Mouse (Mus musculus) thymus, postnatal 36 days (tissue): ENCODE measurements at regions not wholly inside any gene's neighbourhood (a gene's known extent, or its start where the extent isn't known, plus 50 kb on each side); places are given as distances from the start of the nearest gene placed in this dataset.

ENCODE experiments used
- DNase-seq, 2 experiments: peaks; one replicate each; pipeline ENCODE4 v3.0.0; 2022; ENCODE audit warnings: mixed read lengths in 2 of 2

DNA sequence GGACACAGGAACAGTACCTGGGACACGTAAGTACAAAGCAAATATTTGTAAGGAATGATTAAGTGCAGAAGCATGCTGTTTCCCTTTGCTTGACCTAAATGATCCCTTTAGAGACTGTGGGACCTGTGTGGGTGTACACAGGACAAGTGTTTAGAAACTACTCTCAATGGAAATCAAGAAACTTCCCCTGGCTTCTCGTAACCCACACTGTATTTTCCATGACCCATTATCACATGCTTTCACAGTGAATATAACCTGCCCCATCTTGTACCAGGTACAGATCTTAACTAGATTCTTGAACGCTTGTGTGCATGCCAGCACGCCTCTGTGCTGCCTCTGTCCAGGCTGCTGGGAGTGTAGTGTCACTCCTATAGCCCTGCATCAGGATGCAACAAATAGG, 177.8 kb upstream of the Ahr start:
- DNase-seq: no peak

DNA sequence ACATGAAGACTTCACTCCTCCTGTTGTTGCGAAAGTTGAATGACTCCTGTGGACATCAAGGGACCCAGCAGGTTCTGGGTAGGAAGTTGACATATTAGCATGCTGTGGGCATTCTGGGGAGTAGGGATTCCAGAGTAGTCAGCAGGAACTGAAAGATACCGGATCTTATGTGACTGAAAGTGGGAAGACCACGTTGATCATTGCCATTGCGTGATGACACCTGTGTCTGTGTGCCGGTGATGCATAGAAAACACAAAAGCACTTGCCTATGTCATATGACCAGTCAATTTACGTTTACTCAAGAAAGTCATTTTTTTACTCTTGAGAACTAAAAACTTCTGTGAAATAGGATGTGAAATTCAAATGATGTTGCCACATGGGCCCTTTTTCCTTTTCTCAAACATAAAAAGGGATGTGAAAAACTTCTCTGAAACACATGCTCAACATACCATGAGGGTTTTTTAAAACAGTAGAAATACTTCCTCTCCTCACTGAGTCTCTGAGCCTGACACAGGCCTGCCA, 176.8 kb upstream of the Ahr start:
- DNase-seq: no peak

DNA sequence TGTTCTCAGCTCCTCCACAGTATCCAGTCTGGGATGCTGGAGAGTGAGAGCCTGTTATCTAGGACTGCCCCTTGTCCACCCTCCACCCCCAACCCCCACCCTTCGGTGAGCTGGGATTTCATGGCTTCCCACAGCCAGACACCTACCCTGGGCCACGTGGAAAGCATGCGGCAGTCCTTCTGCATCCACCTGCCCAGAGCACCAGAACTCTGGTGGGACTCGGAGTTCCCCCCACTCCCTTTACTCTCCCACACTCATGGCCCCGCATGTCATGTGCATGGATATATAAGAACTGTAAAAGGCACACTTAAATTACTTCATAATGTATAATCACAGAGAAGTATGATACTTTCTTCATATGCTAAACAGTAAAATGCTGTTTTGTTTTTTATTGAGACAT, 175.5 kb upstream of the Ahr start:
- DNase-seq: no peak

DNA sequence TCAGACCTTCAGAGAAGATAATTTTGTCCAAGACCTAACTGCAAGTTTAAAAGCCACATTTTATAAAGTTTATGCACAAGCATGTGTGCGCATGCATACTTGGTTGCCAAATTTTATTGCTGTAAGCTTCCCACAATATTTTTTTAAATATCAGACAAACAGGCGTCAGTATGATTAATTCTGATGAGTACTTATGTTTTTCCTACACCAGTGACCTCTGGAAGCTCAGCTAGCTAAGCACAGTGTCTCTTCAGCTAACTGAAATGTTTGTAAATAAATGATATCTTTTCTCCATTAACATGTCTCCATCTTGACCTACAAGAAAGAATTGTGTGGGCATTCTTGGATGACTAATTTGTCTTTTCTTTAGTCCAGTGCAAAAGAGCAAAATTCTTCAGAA, 168.6 kb upstream of the Ahr start:
- no peak for DNase-seq

GRCm38 (mm10) chr12:35702674-35703073, 167.8 kb upstream of the Ahr start:
- no peak for DNase-seq

- DNase-seq: no peak
Measured at GRCm38 (mm10) chr12:35694253-35694652, 159.4 kb upstream of the Ahr start.

DNA sequence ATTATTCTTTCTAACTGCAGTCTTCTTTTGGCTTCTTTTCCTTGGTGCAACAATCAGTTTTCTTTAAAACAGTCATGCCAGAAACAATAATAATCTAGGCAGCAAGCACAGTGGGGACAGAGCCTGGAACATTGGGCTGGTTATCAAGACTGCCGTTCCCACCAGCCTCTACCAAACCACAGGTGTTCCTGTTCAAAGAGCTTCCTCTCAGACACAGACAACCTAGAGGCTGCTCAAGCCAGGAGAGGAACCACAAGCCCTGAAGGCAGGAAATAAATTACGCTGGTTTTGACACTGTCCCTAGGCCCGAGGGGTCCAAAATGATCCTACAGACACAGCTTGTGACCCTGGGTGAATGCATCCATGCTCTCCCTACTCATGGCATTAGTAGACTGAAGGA, 156.1 kb upstream of the Ahr start:
- peak; percentile 41 to 56 for DNase-seq

- DNase-seq: no peak
Measured at GRCm38 (mm10) chr12:35686231-35686630, 151.4 kb upstream of the Ahr start.

DNA sequence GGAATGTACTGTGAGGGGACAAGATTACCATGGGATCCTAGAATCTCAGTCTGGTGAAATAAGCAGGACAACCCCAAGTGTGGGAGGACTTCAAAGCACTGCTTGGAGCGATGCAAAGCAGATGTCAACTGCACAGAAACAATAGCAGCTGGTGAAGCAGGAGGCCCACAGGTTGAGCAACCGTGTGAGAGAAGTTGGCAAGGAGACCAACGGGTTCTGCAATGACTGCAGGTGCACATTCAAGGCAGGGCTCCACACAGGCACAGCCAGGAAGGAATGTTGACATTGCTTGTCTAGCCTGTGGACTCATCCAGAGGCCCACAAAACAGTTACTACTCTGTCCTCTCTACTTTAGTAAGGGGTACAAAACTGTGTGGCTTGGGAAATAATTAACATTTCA, 150.4 kb upstream of the Ahr start:
- peak; percentile 51 to 73 for DNase-seq

DNA sequence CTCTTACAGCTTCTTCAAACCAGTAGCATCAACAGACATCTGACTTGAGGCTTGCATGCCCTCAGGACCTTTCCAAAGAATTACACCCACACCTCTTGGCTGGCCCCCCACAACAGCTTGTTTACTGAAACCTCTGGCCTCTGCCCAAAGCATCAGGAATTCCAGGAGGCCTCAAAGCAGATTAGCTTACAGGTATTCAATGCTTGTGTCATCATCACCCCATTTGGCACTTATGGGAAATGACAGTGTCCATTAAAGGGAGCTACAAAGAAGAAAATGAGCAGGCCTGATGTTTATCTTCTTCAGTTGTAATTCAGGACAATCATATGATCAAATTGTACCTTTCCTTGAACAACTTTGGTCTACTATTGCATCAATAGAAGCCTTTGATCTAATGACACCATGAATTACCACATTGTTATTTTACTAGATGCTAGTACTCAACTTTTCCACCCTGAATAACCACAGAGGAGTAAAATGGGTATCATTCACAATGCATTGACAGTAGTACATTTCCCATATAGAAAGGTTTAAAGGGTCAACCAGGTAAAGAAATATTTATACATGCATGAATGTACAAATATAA, 147.1 kb upstream of the Ahr start:
- no peak for DNase-seq

GRCm38 (mm10) chr12:35679903-35680302, 145.1 kb upstream of the Ahr start:
- DNase-seq: no peak

DNA sequence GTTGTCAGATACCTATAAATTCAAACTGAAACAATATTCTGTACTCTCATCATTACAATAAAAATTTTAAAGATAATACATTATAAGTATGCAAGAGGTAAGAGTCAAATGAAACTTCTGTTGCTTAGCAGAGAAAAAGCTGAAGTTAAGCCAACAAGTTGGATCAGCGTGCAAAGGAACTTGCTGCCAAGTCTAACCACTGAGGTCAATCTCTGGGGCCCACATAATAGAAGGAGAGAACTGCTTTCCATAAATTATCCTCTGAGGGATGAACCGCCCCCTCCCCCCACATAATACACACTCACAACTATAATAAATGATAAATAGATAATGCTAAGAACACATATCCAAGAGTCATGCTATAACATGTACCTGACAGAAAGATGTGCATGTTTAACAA, 144.2 kb upstream of the Ahr start:
- no peak for DNase-seq

GRCm38 (mm10) chr12:35674487-35674886, 139.6 kb upstream of the Ahr start:
- DNase-seq: peak; percentile 47 to 50

GRCm38 (mm10) chr12:35670980-35671379, 136.1 kb upstream of the Ahr start:
- no peak for DNase-seq

- no peak for DNase-seq
Measured at GRCm38 (mm10) chr12:35668716-35669115, 133.9 kb upstream of the Ahr start.

GRCm38 (mm10) chr12:35667705-35668104, 132.9 kb upstream of the Ahr start:
- DNase-seq: no peak

GRCm38 (mm10) chr12:35667218-35667617, 132.4 kb upstream of the Ahr start:
- DNase-seq: no peak

- DNase-seq: no peak
Measured at GRCm38 (mm10) chr12:35666062-35666461, 131.2 kb upstream of the Ahr start.

DNA sequence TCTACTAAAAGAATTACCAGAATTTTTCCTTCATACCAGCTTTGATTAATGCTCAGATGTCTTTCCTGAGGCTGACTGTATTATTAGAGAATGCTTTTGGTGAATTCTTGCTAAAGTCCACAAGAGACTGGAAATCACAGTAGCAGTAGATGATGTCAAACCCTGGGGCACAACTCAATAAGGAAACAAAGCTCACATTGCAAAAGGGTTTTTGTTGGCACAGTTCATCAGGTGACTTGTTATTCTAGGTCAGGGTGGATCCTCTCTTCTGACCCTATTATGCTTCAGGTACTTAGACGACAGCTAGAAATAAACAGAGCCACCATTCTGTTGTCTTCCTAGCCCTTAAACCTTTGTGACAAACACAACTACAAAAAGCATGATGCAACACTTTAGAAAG, 128.2 kb upstream of the Ahr start:
- DNase-seq: no peak

DNA sequence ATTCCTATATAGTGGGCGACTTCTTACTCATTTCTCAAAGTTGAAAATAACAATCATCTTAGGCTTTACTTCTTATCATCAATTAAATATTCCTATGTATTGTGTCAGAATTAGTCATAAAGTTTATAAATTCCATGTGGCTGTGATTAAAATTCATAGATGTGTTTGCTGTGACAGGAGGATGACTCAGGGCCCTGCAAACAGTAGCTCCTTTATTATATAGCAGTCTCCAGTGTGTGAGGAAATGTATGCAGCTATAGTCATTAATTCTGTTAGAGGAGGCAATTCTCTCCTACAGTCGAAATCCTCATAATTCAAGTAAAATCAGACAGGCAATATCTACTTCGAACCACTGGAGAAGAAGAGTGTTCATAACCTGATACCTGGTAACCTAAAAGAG, 121.7 kb upstream of the Ahr start:
- no peak for DNase-seq

GRCm38 (mm10) chr12:35649772-35650171, 114.9 kb upstream of the Ahr start:
- DNase-seq: no peak

DNA sequence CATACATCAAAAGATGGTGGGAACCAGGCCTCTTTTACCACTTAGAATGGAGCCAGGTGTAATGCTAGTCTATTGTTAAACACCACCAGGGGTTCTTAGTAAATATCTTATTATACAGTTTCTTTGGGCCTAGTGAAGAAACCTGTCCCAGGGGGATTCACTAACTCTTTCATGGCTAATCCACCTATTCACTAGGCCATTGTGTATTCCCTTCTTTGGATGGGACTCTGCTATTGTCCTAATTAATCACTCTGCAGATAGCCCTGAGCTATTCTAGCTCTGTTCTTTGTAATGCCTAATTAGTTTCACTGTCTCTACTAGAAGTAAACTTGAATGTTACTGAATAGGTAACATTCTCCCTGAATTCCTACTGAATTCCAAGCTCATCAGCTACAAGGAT, 107.6 kb upstream of the Ahr start:
- no peak for DNase-seq

- DNase-seq: no peak
Measured at GRCm38 (mm10) chr12:35641741-35642140, 106.9 kb upstream of the Ahr start.

DNA sequence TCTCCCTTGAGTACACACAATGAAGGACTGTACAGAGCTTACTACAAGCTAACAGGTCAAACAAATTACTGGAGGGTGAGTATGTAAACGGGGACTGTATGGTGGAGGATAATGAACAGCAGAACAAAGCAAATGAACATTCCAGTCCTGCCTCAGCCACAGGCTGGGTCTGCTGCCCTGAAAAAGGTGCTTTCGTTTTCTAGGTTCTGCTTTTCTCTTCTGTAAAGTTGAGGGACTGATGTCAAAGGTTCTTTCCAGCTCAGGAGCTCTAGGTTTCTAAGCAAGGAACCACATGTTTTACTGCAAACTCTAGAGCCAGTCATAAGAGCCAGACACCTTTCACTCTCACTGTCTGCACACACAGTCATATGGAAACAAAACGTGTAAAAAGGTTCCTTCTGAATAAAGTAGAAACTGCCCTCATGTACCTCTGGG, 106.1 kb upstream of the Ahr start:
- no peak for DNase-seq

GRCm38 (mm10) chr12:35623484-35623883, 88.6 kb upstream of the Ahr start:
- DNase-seq: no peak
